Mouse (Mus musculus): ENCODE results near the gene Ppp1r26.

Gene Ppp1r26

GRCm38 (mm10) chr2:28446515-28447314 is at the start of gene Ppp1r26:
Ppp1r26 (plus strand) TSS chr2:28446800.
- DNase-seq (ENCODE audit: low spot score in 2 of 2): no peak

GRCm38 (mm10) chr2:28396928-28397327 is 49.7 kb upstream of the Ppp1r26 start:
- DNase-seq (ENCODE audit: low spot score in 2 of 2): no peak

DNA sequence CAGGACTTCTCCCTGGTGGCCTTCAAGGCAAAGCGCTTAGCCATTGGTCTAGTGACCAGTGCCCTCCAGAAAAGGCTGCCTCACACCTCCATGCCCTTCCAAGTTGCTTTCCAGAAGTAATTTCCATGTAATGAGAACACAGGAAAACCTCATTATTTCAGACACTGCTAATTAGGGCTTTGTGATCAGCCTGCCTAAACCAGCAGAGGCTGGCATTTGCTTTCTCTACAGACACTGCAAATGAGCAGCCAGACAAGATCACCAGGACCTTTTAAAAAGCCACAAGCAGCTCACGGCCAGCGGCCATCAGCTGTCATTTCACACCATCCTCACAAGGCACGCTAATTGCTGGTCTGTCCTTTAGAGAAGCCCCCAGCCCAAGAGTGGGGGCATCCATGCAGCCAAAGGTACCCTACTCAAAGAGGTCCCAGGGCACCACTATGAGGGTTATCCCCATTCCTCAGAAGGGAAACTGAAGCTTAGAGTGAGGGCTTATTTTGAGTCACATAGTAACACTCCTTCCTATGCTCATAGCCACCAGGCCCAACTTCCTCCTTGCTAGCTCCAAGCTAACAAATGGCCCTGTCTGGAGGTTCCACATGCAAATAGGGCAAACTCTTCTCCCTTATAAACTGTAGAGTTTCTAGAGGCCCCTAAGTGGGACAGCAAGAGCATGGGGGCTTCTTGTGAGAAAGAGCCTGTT is 49.0 kb upstream of the Ppp1r26 start:
- DNase-seq (ENCODE audit: low spot score in 2 of 2): no peak

- no peak for DNase-seq (ENCODE audit: low spot score in 2 of 2)
Observed at GRCm38 (mm10) chr2:28401647-28402046, 45.0 kb upstream of the Ppp1r26 start.

DNA sequence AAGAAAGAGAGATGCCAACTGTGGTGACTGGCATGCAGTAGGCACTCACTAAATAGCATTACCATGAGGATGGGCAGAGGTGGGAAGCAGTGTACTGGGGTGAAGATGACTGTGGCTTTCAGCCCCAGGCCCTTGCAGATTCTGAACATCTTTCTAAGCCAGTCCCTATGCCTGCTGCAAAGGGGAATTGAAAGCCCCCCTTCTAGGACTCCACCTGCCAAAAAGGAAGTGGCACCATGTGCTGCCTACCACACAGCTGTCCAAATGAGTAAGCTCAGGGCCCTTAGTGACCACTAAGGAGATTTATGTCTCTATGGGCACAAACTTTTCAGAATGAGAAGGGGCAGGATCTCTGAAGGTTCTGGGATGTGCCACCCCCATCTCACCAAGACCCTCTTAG is 44.5 kb upstream of the Ppp1r26 start:
- no peak for DNase-seq (ENCODE audit: low spot score in 2 of 2)

GRCm38 (mm10) chr2:28407796-28408195 is 38.8 kb upstream of the Ppp1r26 start:
- DNase-seq (ENCODE audit: low spot score in 2 of 2): no peak

GRCm38 (mm10) chr2:28409144-28409543 is 37.5 kb upstream of the Ppp1r26 start:
- no peak for DNase-seq (ENCODE audit: low spot score in 2 of 2)

- no peak for DNase-seq (ENCODE audit: low spot score in 2 of 2)
Observed at GRCm38 (mm10) chr2:28409566-28409965, 37.0 kb upstream of the Ppp1r26 start.

GRCm38 (mm10) chr2:28412936-28413335 is 33.7 kb upstream of the Ppp1r26 start:
- DNase-seq (ENCODE audit: low spot score in 2 of 2): no peak

- DNase-seq (ENCODE audit: low spot score in 2 of 2): no peak
Observed at GRCm38 (mm10) chr2:28414116-28414756, 32.4 kb upstream of the Ppp1r26 start.

DNA sequence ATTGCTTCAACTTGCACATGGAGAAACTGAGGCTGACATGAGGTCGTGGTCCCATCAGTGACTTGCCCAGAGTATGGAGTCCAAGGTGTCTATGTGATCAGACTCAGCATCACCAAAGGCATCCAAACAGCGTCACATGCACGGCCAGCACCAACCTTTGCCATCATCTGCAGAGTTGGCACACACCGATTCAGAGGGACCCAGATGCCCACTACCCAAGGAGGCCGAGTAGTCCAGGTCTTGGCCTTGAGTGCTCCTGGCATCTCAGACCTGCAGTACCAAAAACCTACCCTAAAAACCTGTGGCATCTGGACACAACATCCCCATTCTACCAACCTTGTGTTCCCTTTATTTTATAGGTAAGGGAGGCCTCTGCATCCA is 31.9 kb upstream of the Ppp1r26 start:
- DNase-seq (ENCODE audit: low spot score in 2 of 2): no peak

- no peak for DNase-seq (ENCODE audit: low spot score in 2 of 2)
Observed at GRCm38 (mm10) chr2:28415387-28416024, 31.1 kb upstream of the Ppp1r26 start.

DNA sequence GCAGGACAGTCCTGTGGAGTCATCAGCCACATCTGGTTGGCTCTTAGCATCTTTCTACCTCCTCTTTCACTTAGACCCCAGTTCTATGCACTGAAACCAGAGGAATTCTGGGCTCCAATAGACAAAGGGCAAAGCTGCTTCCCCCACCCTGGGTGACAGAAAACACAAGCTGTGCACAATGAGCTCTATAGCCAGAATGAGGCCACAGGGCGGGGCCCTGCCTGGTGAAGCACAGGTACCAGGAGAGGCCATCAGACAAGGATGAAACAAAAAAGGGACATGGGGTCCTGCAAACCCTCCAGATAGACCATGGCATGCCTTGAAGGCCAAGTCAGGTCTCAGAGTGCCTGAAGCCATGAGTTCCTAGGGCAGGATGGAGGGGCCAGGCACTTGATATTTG is 30.1 kb upstream of the Ppp1r26 start:
- DNase-seq (ENCODE audit: low spot score in 2 of 2): no peak

DNA sequence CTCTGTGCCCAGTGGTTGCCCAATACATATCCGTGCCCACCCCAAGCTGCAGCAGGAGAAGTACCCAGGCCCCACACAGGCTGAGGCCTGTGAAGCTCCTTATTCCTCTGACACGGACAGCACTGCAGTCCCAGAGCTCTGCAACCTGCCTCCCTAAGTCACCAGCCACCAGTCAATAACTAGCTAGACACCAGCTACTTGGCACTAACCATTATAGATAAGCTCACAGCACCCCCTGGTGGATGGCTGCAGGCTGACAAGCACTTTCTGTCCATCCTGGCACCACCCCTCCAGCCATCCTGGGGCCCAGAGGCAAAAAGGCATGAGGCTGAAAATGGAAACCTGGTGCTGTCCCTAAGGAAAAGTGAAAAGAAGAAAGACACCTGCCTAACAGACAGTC is 28.6 kb upstream of the Ppp1r26 start:
- DNase-seq (ENCODE audit: low spot score in 2 of 2): peak; percentile 79 to 93

- peak; percentile 57 to 86 for DNase-seq (ENCODE audit: low spot score in 2 of 2)
Observed at GRCm38 (mm10) chr2:28419898-28420297, 26.7 kb upstream of the Ppp1r26 start.

GRCm38 (mm10) chr2:28423167-28423566 is 23.4 kb upstream of the Ppp1r26 start:
- peak; percentile 42 to 75 for DNase-seq (ENCODE audit: low spot score in 2 of 2)

GRCm38 (mm10) chr2:28427226-28427625 is 19.4 kb upstream of the Ppp1r26 start:
- no peak for DNase-seq (ENCODE audit: low spot score in 2 of 2)

DNA sequence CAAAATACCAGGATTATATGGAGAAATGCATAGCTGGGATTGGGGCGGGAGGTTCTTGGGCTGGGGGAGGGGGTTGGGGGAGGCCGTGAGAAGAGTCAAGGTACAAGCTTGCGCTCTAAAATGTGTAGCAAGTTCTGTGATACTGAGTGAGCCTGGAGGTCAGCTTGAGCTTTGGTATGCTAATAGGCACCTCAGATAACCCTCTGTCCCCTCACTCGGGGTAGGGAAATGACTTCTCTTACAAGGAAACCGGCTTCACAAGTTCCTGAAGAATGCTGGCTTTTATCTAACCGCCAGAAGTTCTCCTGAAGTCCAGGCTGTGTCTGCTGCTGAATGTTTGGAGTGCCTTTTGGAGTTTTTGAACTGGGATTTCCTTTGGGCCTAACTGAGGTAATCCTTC is 15.8 kb upstream of the Ppp1r26 start:
- DNase-seq (ENCODE audit: low spot score in 2 of 2): no peak

- DNase-seq (ENCODE audit: low spot score in 2 of 2): no peak
Observed at GRCm38 (mm10) chr2:28432811-28433210, 13.8 kb upstream of the Ppp1r26 start.

- no peak for DNase-seq (ENCODE audit: low spot score in 2 of 2)
Observed at GRCm38 (mm10) chr2:28433512-28433911, 13.1 kb upstream of the Ppp1r26 start.

DNA sequence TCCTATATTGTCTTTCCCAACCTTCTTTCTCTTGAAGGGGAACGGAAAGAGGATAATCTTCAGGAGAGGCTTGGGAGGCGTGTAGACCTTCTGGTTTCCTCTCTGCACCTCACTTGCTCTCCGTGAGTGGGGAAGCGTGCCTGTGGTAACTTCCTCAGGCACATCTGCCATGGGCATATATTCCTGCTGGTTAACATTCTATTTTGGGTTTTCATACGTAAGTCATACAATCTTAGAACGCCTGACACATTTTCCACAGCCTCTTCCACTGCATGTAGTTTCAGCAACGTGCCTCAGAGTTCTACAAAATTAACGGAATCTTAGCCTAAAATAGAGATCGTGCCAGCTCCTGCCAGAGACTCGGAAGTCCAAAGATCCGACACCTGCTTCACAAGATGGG is 11.2 kb upstream of the Ppp1r26 start:
- DNase-seq (ENCODE audit: low spot score in 2 of 2): no peak

DNA sequence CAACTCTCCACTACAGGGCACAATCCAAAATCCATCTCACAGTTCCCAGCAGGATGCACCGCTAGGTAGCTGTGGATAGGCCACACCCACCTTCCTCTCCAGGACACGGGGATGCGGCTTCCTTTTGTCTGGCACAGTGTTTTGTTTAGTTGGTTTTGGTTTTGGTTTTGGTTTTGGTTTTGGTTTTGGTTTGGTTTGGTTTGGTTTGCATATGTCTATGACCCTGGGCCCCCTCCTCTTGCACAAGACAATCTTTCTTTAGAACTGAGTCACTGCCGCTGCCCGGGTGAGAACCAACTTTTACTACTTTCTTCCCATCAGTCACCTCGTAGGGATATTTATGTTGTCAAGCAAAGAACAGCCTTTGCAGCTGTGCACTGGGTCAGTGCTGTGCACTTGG is 5.8 kb upstream of the Ppp1r26 start:
- DNase-seq (ENCODE audit: low spot score in 2 of 2): no peak
